In genomic region chr17:87507848-87508247, GRCm38 (mm10) we compare ENCODE assay signal across 18 mouse cellular contexts.
DNase-seq lines count a peak whose midpoint lies in the region; ATAC-seq lines count a peak whose summit lies in the region.
"Had no signal": no experiment of that assay in that cellular context is flagged by ENCODE, and none has a peak within 500 bp of the region (broad histone marks: within the 10 kb centered on the region; RNA-seq: fewer than 3 reads in every experiment).

No protein-coding gene starts in this region.

- no peaks in the 10 kb centered on the region for H3K9me3 ChIP-seq in forebrain, embryonic 10.5 days
- no peaks in the 10 kb centered on the region for H3K9me3 ChIP-seq in forebrain, embryonic 14.5 days (replicated peaks; ENCODE audit: control insufficient read depth, low read length)
- no peaks in the 10 kb centered on the region for H3K9me3 ChIP-seq in kidney, embryonic 16.5 days (ENCODE audit: low read length)
- no peaks in the 10 kb centered on the region for H3K9me3 ChIP-seq in kidney, embryonic 15.5 days (replicated peaks)
- H3K9me3 ChIP-seq in intestine, embryonic 15.5 days, result no peaks in the 10 kb centered on the region
- no peaks in the 10 kb centered on the region for H3K9me3 ChIP-seq in hindbrain, embryonic 13.5 days
- H3K9me3 ChIP-seq: embryonic facial prominence, embryonic 10.5 days; limb, embryonic 12.5 days; liver, embryonic 12.5 days; midbrain, embryonic 10.5 days; neural tube, embryonic 12.5 days had no signal

- H3K4me1 ChIP-seq in forebrain, embryonic 10.5 days, result peaks cover 37% of the 10 kb centered on the region
- peaks cover 5% of the 10 kb centered on the region for H3K4me1 ChIP-seq in forebrain, embryonic 14.5 days (ENCODE audit: control insufficient read depth, insufficient read depth, low read length)
- peaks cover 9% of the 10 kb centered on the region for H3K4me1 ChIP-seq in kidney, embryonic 16.5 days (ENCODE audit: insufficient read depth, low read length)
- peaks cover 6% of the 10 kb centered on the region; the same call in 1 of the 2 replicates for H3K4me1 ChIP-seq in kidney, embryonic 15.5 days
- H3K4me1 ChIP-seq in intestine, embryonic 15.5 days (replicated peaks), result peaks cover 19% of the 10 kb centered on the region
- peaks cover 34% of the 10 kb centered on the region for H3K4me1 ChIP-seq in hindbrain, embryonic 13.5 days (replicated peaks)

- WGBS in forebrain, embryonic 10.5 days, result 48% methylated on average over 8 of the region's 8 CpGs
- WGBS in forebrain, embryonic 14.5 days, result 50% methylated on average over 8 of the region's 8 CpGs
- 42% methylated on average over 8 of the region's 8 CpGs for WGBS in kidney, embryonic 16.5 days
- 45% methylated on average over 8 of the region's 8 CpGs for WGBS in kidney, embryonic 15.5 days
- WGBS in intestine, embryonic 15.5 days, result 57% methylated on average over 8 of the region's 8 CpGs
- WGBS in hindbrain, embryonic 13.5 days, result 63% methylated on average over 8 of the region's 8 CpGs

- H3K4me2 ChIP-seq in forebrain, embryonic 14.5 days (ENCODE audit: low read length), result no peak overlapping the region
- H3K4me2 ChIP-seq in kidney, embryonic 16.5 days (replicated peaks; ENCODE audit: low read depth, low read length), result no peak overlapping the region
- H3K4me2 ChIP-seq in kidney, embryonic 15.5 days, result no peak overlapping the region
- no peak overlapping the region for H3K4me2 ChIP-seq in intestine, embryonic 15.5 days (replicated peaks)
- no peak overlapping the region for H3K4me2 ChIP-seq in hindbrain, embryonic 13.5 days
- H3K4me2 ChIP-seq: forebrain, embryonic 13.5 days; limb, embryonic 12.5 days; liver, embryonic 12.5 days; neural tube, embryonic 12.5 days had no signal

- peak overlapping the region; percentile 48; the same call in 1 of the 2 replicates for H3K27ac ChIP-seq in forebrain, embryonic 10.5 days
- no peak overlapping the region for H3K27ac ChIP-seq in forebrain, embryonic 14.5 days (ENCODE audit: low read depth, low read length)
- 0 out of 2 replicates have a peak overlapping the region, but pooled peaks have one; percentile 17 for H3K27ac ChIP-seq in kidney, embryonic 16.5 days (ENCODE audit: low read length)
- H3K27ac ChIP-seq in kidney, embryonic 15.5 days, result no peak overlapping the region
- H3K27ac ChIP-seq in intestine, embryonic 15.5 days, result 0 out of 2 replicates have a peak overlapping the region, but pooled peaks have one; percentile 42
- no peak overlapping the region for H3K27ac ChIP-seq in hindbrain, embryonic 13.5 days
- H3K27ac ChIP-seq: embryonic facial prominence, embryonic 10.5 days; forebrain, embryonic 13.5 days; limb, embryonic 12.5 days; liver, embryonic 12.5 days; midbrain, embryonic 10.5 days; neural tube, embryonic 12.5 days had no signal

- no peak overlapping the region for H3K9ac ChIP-seq in forebrain, embryonic 14.5 days (ENCODE audit: low read length)
- H3K9ac ChIP-seq in kidney, embryonic 16.5 days (replicated peaks; ENCODE audit: low read length), result no peak overlapping the region
- no peak overlapping the region for H3K9ac ChIP-seq in kidney, embryonic 15.5 days
- no peak overlapping the region for H3K9ac ChIP-seq in intestine, embryonic 15.5 days
- no peak overlapping the region for H3K9ac ChIP-seq in hindbrain, embryonic 13.5 days
- H3K9ac ChIP-seq: forebrain, embryonic 13.5 days; limb, embryonic 12.5 days; liver, embryonic 12.5 days; neural tube, embryonic 12.5 days had no signal

- no peak for DNase-seq in forebrain, embryonic 10.5 days (ENCODE audit: extremely low spot score, low spot score)
- no peak for DNase-seq in forebrain, embryonic 14.5 days (ENCODE audit: low spot score)
- DNase-seq in MN1 (ENCODE audit: low spot score), result peak; percentile 9
- no peak for DNase-seq in heart, adult 9 months (ENCODE audit: low spot score in 2 of 2)
- DNase-seq: adrenal gland, adult 2 months; heart, adult 18-20 months; right cerebral cortex, postnatal 4 days; thymus, postnatal 4 days had no signal

- no peak overlapping the region for H3K4me3 ChIP-seq in forebrain, embryonic 10.5 days
- no peak overlapping the region for H3K4me3 ChIP-seq in forebrain, embryonic 14.5 days (ENCODE audit: low read depth, low read length)
- no peak overlapping the region for H3K4me3 ChIP-seq in kidney, embryonic 16.5 days (ENCODE audit: low read length)
- no peak overlapping the region for H3K4me3 ChIP-seq in kidney, embryonic 15.5 days (replicated peaks)
- H3K4me3 ChIP-seq in intestine, embryonic 15.5 days (replicated peaks), result no peak overlapping the region
- no peak overlapping the region for H3K4me3 ChIP-seq in hindbrain, embryonic 13.5 days
- H3K4me3 ChIP-seq: embryonic facial prominence, embryonic 10.5 days; forebrain, embryonic 13.5 days; limb, embryonic 12.5 days; liver, embryonic 12.5 days; midbrain, embryonic 10.5 days; neural tube, embryonic 12.5 days had no signal

- ATAC-seq in forebrain, embryonic 14.5 days, result no peak
- no peak for ATAC-seq in kidney, embryonic 16.5 days (ENCODE audit: low FRiP score, low TSS enrichment)
- no peak for ATAC-seq in kidney, embryonic 15.5 days (replicated peaks; ENCODE audit: low FRiP score)
- ATAC-seq in intestine, embryonic 15.5 days, result no peak
- ATAC-seq in hindbrain, embryonic 13.5 days (ENCODE audit: low FRiP score), result no peak
- ATAC-seq: liver, embryonic 12.5 days had no signal

- peaks cover 5% of the 10 kb centered on the region; the same call in 1 of the 2 replicates for H3K27me3 ChIP-seq in forebrain, embryonic 10.5 days (ENCODE audit: poor library complexity, severe bottlenecking)
- no peaks in the 10 kb centered on the region for H3K27me3 ChIP-seq in forebrain, embryonic 14.5 days (replicated peaks; ENCODE audit: control insufficient read depth, insufficient read depth, low read length)
- H3K27me3 ChIP-seq in kidney, embryonic 16.5 days (ENCODE audit: insufficient read depth, low read length), result no peaks in the 10 kb centered on the region
- no peaks in the 10 kb centered on the region for H3K27me3 ChIP-seq in kidney, embryonic 15.5 days
- no peaks in the 10 kb centered on the region for H3K27me3 ChIP-seq in intestine, embryonic 15.5 days (replicated peaks)
- H3K27me3 ChIP-seq in hindbrain, embryonic 13.5 days, result no peaks in the 10 kb centered on the region
- H3K27me3 ChIP-seq: forebrain, embryonic 13.5 days; liver, embryonic 12.5 days; neural tube, embryonic 12.5 days had no signal

- no peaks in the 10 kb centered on the region for H3K36me3 ChIP-seq in forebrain, embryonic 10.5 days (replicated peaks)
- H3K36me3 ChIP-seq in forebrain, embryonic 14.5 days (ENCODE audit: control insufficient read depth, insufficient read depth, low read length), result no peaks in the 10 kb centered on the region
- no peaks in the 10 kb centered on the region for H3K36me3 ChIP-seq in kidney, embryonic 16.5 days (ENCODE audit: insufficient read depth, low read length)
- no peaks in the 10 kb centered on the region for H3K36me3 ChIP-seq in kidney, embryonic 15.5 days
- no peaks in the 10 kb centered on the region for H3K36me3 ChIP-seq in intestine, embryonic 15.5 days
- H3K36me3 ChIP-seq in hindbrain, embryonic 13.5 days, result no peaks in the 10 kb centered on the region
- H3K36me3 ChIP-seq: embryonic facial prominence, embryonic 10.5 days; limb, embryonic 12.5 days; liver, embryonic 12.5 days; midbrain, embryonic 10.5 days; neural tube, embryonic 12.5 days had no signal

Comparison
In these comparisons a context has a peak if more than half of its experiments do, and no peak if none do; other contexts are left out.
1. H3K27ac ChIP-seq: peak in forebrain, embryonic 10.5 days (single experiment), kidney, embryonic 16.5 days (single experiment) and intestine, embryonic 15.5 days (single experiment); none in forebrain, embryonic 14.5 days (single experiment), kidney, embryonic 15.5 days (single experiment) and hindbrain, embryonic 13.5 days (single experiment).